Mouse (Mus musculus): Measurements from ENCODE around the gene 5830473C10Rik. TPM values are rescaled to one million over a fixed set of nuclear protein-coding genes. Genes with fewer than 3 reads are reported as not detected.

The 5830473C10Rik gene
- polyA plus RNA-seq, 1 experiment from 2014 or later, result 0.35 TPM

DNA sequence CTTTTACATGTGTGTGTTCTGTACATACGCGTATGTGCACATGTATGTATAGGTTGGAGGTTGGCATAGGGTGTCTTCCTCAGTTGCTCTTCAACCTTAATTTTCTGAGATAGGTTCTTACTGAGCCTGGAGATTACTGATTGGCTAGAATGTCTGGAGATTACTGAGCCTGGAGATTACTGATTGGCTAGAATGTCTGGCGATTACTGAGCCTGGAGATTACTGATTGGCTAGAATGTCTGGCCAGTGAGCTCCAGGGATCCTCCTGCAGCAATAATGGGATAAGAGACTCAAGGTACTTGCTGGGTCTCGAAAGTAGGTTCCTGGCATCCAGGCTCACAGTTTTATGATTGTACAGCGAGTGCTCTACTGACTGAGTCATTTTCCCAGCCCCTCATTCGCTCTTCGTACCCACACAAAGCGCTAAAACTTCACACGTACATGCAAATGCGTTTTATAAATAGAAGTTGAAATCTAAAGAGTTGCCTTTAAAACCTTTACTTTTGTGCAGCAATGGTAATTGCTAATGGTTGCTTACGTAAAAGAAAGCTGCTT is 891 bp downstream of the 5830473C10Rik start:
- no peaks in the 10 kb centered on the region for H3K36me3 ChIP-seq (ENCODE audit: control insufficient read depth, insufficient read depth)
- H3K4me1 ChIP-seq (replicated peaks; ENCODE audit: control insufficient read depth, insufficient read depth, low read length), result 0 out of 2 replicates have a peak, but pooled peaks cover 2% of the 10 kb centered on the region
- H3K9ac ChIP-seq (ENCODE audit: low read depth, low read length), result no peak overlapping the region
- no peak overlapping the region for H3K27ac ChIP-seq (ENCODE audit: low read depth, low read length)
- H3K4me3 ChIP-seq (ENCODE audit: low read depth, low read length), result no peak overlapping the region
- TF ChIP-seq CTCF (IDR thresholded peaks at IDR 0.05; ENCODE audit: low read depth), result no peak
- no peaks in the 10 kb centered on the region for H3K27me3 ChIP-seq (replicated peaks; ENCODE audit: control insufficient read depth, insufficient read depth, low read length)
- H3K9me3 ChIP-seq (ENCODE audit: control insufficient read depth), result no peaks in the 10 kb centered on the region
- WGBS, result 94% methylated on average over 11 of the region's 11 CpGs
- ATAC-seq, result no peak
- no peak overlapping the region for H3K4me2 ChIP-seq (replicated peaks; ENCODE audit: low read depth)

DNA sequence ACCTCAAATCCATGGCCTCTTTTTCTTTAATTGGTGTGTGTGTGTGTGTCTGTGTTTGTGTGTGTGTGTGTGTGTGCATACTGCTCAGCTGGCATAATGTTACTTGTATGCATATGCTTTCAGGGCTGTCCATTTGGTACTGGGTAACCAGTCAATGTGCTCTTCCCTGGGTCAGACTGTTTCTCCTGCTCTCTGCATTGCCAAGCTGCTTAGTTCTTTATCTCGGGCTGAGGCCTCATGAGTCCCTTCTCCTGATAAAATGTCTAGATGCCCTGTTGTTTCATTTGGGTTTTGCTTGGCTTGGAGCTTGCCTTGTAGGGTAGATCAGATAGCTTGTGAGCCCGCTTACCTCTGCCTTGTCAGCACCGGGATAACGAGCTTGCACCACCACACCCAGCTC is 2.0 kb downstream of the 5830473C10Rik start:
- no peaks in the 10 kb centered on the region for H3K27me3 ChIP-seq (replicated peaks; ENCODE audit: control insufficient read depth, insufficient read depth, low read length)
- 44% methylated on average over 4 of the region's 4 CpGs for WGBS
- H3K4me2 ChIP-seq (replicated peaks; ENCODE audit: low read depth), result no peak overlapping the region
- no peak overlapping the region for H3K4me3 ChIP-seq (ENCODE audit: low read depth, low read length)
- TF ChIP-seq CTCF (IDR thresholded peaks at IDR 0.05; ENCODE audit: low read depth), result no peak
- no peaks in the 10 kb centered on the region for H3K9me3 ChIP-seq (ENCODE audit: control insufficient read depth)
- peak overlapping the region; percentile 4; the same call in 1 of the 2 replicates for H3K27ac ChIP-seq (ENCODE audit: low read depth, low read length)
- no peak overlapping the region for H3K9ac ChIP-seq (ENCODE audit: low read depth, low read length)
- no peaks in the 10 kb centered on the region for H3K36me3 ChIP-seq (ENCODE audit: control insufficient read depth, insufficient read depth)
- peaks cover 6% of the 10 kb centered on the region; the same call in 1 of the 2 replicates for H3K4me1 ChIP-seq (replicated peaks; ENCODE audit: control insufficient read depth, insufficient read depth, low read length)
- no peak for ATAC-seq

DNA sequence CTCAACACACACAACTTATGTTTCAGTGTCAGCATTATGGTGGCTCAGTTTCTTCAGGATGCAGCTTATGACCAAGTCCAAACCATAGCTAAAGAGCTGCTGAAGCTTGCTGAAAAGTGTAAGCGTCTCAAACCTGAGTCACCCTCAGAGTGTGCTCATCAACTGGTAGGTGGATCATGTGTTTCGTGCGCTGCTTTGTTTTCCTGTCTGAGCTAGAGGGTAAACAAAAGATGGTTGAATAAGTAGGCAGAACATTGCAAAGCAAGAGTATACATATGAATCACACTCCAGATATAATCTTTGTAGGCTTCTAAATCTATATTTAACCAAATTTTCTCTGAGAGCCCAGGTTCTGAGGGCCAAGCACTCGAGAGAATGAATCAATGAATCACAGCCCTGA is 3.3 kb downstream of the 5830473C10Rik start:
- Histone ChIP-seq H3K36me3 (ENCODE audit: control insufficient read depth, insufficient read depth) (no peaks in the 10 kb centered on the region), H3K4me2 (replicated peaks; ENCODE audit: low read depth) (no peak overlapping the region), H3K27ac (ENCODE audit: low read depth, low read length) (no peak overlapping the region), H3K27me3 (replicated peaks; ENCODE audit: control insufficient read depth, insufficient read depth, low read length) (no peaks in the 10 kb centered on the region), H3K4me3 (ENCODE audit: low read depth, low read length) (no peak overlapping the region), H3K9me3 (ENCODE audit: control insufficient read depth) (no peaks in the 10 kb centered on the region), H3K4me1 (replicated peaks; ENCODE audit: control insufficient read depth, insufficient read depth, low read length) (peaks cover 7% of the 10 kb centered on the region; the same call in 1 of the 2 replicates), H3K9ac (ENCODE audit: low read depth, low read length) (no peak overlapping the region)
- WGBS, result 88% methylated on average over 4 of the region's 4 CpGs
- ATAC-seq, result no peak
- TF ChIP-seq CTCF (IDR thresholded peaks at IDR 0.05; ENCODE audit: low read depth), result no peak

DNA sequence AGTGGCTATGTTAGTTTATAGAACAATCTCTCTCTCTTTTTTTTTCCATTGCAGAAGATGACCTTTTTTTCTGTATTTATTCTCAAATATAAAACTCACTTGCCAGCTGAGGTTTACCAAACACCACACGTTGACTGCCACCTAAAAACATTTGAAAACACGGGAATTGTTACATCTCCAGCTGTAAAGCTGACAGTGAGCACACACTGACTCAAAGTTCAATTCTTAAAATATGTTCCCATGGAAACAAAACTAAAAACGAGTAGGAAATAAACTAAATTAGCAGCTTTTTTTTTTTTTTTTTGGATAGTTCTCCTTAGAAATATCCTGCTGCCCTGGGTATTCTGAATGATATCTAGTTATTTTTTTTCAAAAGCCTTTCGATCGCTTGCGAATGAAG is 4.3 kb downstream of the 5830473C10Rik start:
- Histone ChIP-seq H3K9ac (ENCODE audit: low read depth, low read length) (no peak overlapping the region), H3K4me2 (replicated peaks; ENCODE audit: low read depth) (no peak overlapping the region), H3K9me3 (ENCODE audit: control insufficient read depth) (no peaks in the 10 kb centered on the region), H3K36me3 (ENCODE audit: control insufficient read depth, insufficient read depth) (no peaks in the 10 kb centered on the region), H3K27me3 (replicated peaks; ENCODE audit: control insufficient read depth, insufficient read depth, low read length) (no peaks in the 10 kb centered on the region), H3K4me3 (ENCODE audit: low read depth, low read length) (no peak overlapping the region), H3K27ac (ENCODE audit: low read depth, low read length) (no peak overlapping the region), H3K4me1 (replicated peaks; ENCODE audit: control insufficient read depth, insufficient read depth, low read length) (peaks cover 7% of the 10 kb centered on the region; the same call in 1 of the 2 replicates)
- 78% methylated on average over 6 of the region's 6 CpGs for WGBS
- no peak for TF ChIP-seq CTCF (IDR thresholded peaks at IDR 0.05; ENCODE audit: low read depth)
- no peak for ATAC-seq

DNA sequence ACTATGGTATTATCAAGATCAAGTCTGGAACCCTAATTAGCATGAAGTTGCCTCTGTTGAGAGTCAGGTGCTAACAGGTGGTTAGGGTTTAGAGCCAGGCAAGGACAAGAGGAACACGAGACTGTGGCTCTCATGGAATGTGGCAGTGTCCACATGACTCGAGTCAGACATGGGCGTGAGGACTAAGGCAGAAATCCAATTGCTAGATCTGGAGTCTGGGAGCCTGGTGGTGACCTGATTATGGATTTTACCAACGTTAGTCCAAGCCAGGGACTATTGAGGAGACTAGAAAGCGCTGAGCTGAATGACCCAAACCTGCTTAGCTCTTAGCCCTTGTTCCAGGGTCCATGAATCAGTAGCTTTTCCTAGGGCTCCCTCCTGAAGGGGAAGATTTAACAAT is 6.9 kb downstream of the 5830473C10Rik start:
- no peak overlapping the region for H3K9ac ChIP-seq (ENCODE audit: low read depth, low read length)
- no peak for TF ChIP-seq CTCF (IDR thresholded peaks at IDR 0.05; ENCODE audit: low read depth)
- H3K4me3 ChIP-seq (ENCODE audit: low read depth, low read length), result no peak overlapping the region
- H3K4me2 ChIP-seq (replicated peaks; ENCODE audit: low read depth), result no peak overlapping the region
- peak; percentile 41; the same call in 1 of the 2 replicates for ATAC-seq
- H3K9me3 ChIP-seq (ENCODE audit: control insufficient read depth), result no peaks in the 10 kb centered on the region
- H3K36me3 ChIP-seq (ENCODE audit: control insufficient read depth, insufficient read depth), result no peaks in the 10 kb centered on the region
- H3K27me3 ChIP-seq (replicated peaks; ENCODE audit: control insufficient read depth, insufficient read depth, low read length), result no peaks in the 10 kb centered on the region
- H3K27ac ChIP-seq (ENCODE audit: low read depth, low read length), result no peak overlapping the region; the same call in 1 of the 2 replicates
- WGBS, result 38% methylated on average over 5 of the region's 5 CpGs
- H3K4me1 ChIP-seq (replicated peaks; ENCODE audit: control insufficient read depth, insufficient read depth, low read length), result peaks cover 7% of the 10 kb centered on the region; the same call in 1 of the 2 replicates

DNA sequence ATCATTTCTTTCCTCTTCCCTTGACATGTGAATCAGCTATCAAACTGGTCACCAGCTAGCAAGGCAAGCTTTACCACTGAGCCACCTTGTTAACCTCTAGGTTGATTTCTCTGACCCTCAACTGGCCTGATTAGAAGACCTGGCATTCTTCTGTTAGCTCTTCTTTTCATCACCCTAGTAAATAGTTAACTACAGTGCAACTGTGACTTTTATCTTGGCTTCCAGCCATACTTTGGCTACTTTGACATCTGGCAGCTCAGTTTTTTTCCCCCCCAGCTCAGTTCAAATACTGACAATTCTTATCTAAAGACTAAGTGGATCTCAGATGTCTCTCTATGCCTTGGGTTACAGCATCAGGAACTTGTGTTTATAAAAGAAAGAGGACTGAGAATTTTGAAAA is 7.4 kb downstream of the 5830473C10Rik start:
- no peak for TF ChIP-seq CTCF (IDR thresholded peaks at IDR 0.05; ENCODE audit: low read depth)
- no peaks in the 10 kb centered on the region for H3K27me3 ChIP-seq (replicated peaks; ENCODE audit: control insufficient read depth, insufficient read depth, low read length)
- no peak overlapping the region for H3K4me2 ChIP-seq (replicated peaks; ENCODE audit: low read depth)
- peak; percentile 73 for ATAC-seq
- H3K9ac ChIP-seq (ENCODE audit: low read depth, low read length), result no peak overlapping the region
- H3K4me1 ChIP-seq (replicated peaks; ENCODE audit: control insufficient read depth, insufficient read depth, low read length), result peaks cover 5% of the 10 kb centered on the region; the same call in 1 of the 2 replicates
- no peak overlapping the region for H3K4me3 ChIP-seq (ENCODE audit: low read depth, low read length)
- no peaks in the 10 kb centered on the region for H3K36me3 ChIP-seq (ENCODE audit: control insufficient read depth, insufficient read depth)
- H3K27ac ChIP-seq (ENCODE audit: low read depth, low read length), result no peak overlapping the region; the same call in 1 of the 2 replicates
- no peaks in the 10 kb centered on the region for H3K9me3 ChIP-seq (ENCODE audit: control insufficient read depth)

All from intestine, postnatal 0 days (tissue).